Mouse (Mus musculus): ENCODE measurements around the gene Nckipsd. TPM values are rescaled to one million over a fixed set of nuclear protein-coding genes. Genes with fewer than 3 reads are reported as not detected.

The Nckipsd gene
- 20.7 and 23.9 TPM in 2 replicates for polyA plus RNA-seq (2015; fragmentation: Nextera tagmentation; extraction: Ambion mirVana)

- H3K4me3 ChIP-seq = peak within 1 kb of the TSS; percentile 78
- peak within 1 kb of the TSS; percentile 92 for H3K9ac ChIP-seq
- H3K27ac ChIP-seq (replicated peaks) = peak within 1 kb of the TSS; percentile 76
- H3K4me2 ChIP-seq = peak within 1 kb of the TSS; percentile 79
- H3K27me3 ChIP-seq = no peaks in the 10 kb centered on the region
- H3K9me3 ChIP-seq = no peaks in the 10 kb centered on the region
- peak; percentile 84 for ATAC-seq (ENCODE audit: low read depth)
- peaks cover 68% of the 10 kb centered on the region for H3K36me3 ChIP-seq
- WGBS = under 1% methylated on average over 42 of the region's 62 CpGs
- peaks cover 23% of the 10 kb centered on the region for H3K4me1 ChIP-seq (replicated peaks)
Observed at GRCm38 (mm10) chr9:108808163-108808665, at the start of gene Nckipsd. Nckipsd (plus strand) TSS chr9:108808368.

GRCm38 (mm10) chr9:108759121-108759520, 49.0 kb upstream of the Nckipsd start:
- Histone ChIP-seq H3K9ac (no peak overlapping the region), H3K27ac (replicated peaks) (no peak overlapping the region), H3K9me3 (no peaks in the 10 kb centered on the region), H3K4me1 (replicated peaks) (no peaks in the 10 kb centered on the region), H3K4me2 (no peak overlapping the region), H3K36me3 (no peaks in the 10 kb centered on the region), H3K27me3 (no peaks in the 10 kb centered on the region), H3K4me3 (no peak overlapping the region)
- no peak for ATAC-seq (ENCODE audit: low read depth)
- WGBS = 98% methylated on average over 20 of the region's 20 CpGs

- no peaks in the 10 kb centered on the region for H3K4me1 ChIP-seq (replicated peaks)
- H3K27me3 ChIP-seq = no peaks in the 10 kb centered on the region
- H3K9ac ChIP-seq = no peak overlapping the region
- ATAC-seq (ENCODE audit: low read depth) = no peak
- H3K27ac ChIP-seq (replicated peaks) = no peak overlapping the region
- 59% methylated on average over 2 of the region's 2 CpGs for WGBS
- H3K4me2 ChIP-seq = no peak overlapping the region
- H3K36me3 ChIP-seq = no peaks in the 10 kb centered on the region
- H3K4me3 ChIP-seq = no peak overlapping the region
- H3K9me3 ChIP-seq = no peaks in the 10 kb centered on the region
Observed at GRCm38 (mm10) chr9:108759805-108760204, 48.4 kb upstream of the Nckipsd start.

GRCm38 (mm10) chr9:108761561-108761960, 46.6 kb upstream of the Nckipsd start:
- no peaks in the 10 kb centered on the region for H3K27me3 ChIP-seq
- H3K4me2 ChIP-seq = no peak overlapping the region
- H3K9ac ChIP-seq = no peak overlapping the region
- no peak overlapping the region for H3K4me3 ChIP-seq
- no peaks in the 10 kb centered on the region for H3K36me3 ChIP-seq
- ATAC-seq (ENCODE audit: low read depth) = no peak
- no peaks in the 10 kb centered on the region for H3K9me3 ChIP-seq
- no peaks in the 10 kb centered on the region for H3K4me1 ChIP-seq (replicated peaks)
- H3K27ac ChIP-seq (replicated peaks) = no peak overlapping the region

- Histone ChIP-seq H3K4me1 (replicated peaks) (no peaks in the 10 kb centered on the region), H3K4me3 (no peak overlapping the region), H3K9me3 (no peaks in the 10 kb centered on the region), H3K36me3 (no peaks in the 10 kb centered on the region), H3K9ac (no peak overlapping the region), H3K27ac (replicated peaks) (no peak overlapping the region), H3K27me3 (no peaks in the 10 kb centered on the region), H3K4me2 (no peak overlapping the region)
- WGBS = 79% methylated on average over 10 of the region's 10 CpGs
- ATAC-seq (ENCODE audit: low read depth) = no peak
Observed at GRCm38 (mm10) chr9:108764971-108765370, 43.2 kb upstream of the Nckipsd start.

GRCm38 (mm10) chr9:108776614-108777013, 31.6 kb upstream of the Nckipsd start:
- Histone ChIP-seq H3K27me3 (no peaks in the 10 kb centered on the region), H3K4me2 (no peak overlapping the region), H3K36me3 (no peaks in the 10 kb centered on the region), H3K4me1 (replicated peaks) (no peaks in the 10 kb centered on the region), H3K9ac (no peak overlapping the region), H3K9me3 (no peaks in the 10 kb centered on the region), H3K27ac (replicated peaks) (no peak overlapping the region), H3K4me3 (no peak overlapping the region)
- 93% methylated on average over 4 of the region's 4 CpGs for WGBS
- no peak for ATAC-seq (ENCODE audit: low read depth)

- H3K4me3 ChIP-seq = no peak overlapping the region
- no peaks in the 10 kb centered on the region for H3K9me3 ChIP-seq
- no peak overlapping the region for H3K9ac ChIP-seq
- H3K27ac ChIP-seq (replicated peaks) = no peak overlapping the region
- no peaks in the 10 kb centered on the region for H3K36me3 ChIP-seq
- no peaks in the 10 kb centered on the region for H3K27me3 ChIP-seq
- no peak overlapping the region for H3K4me2 ChIP-seq
- peaks cover 6% of the 10 kb centered on the region; the same call in 1 of the 2 replicates for H3K4me1 ChIP-seq (replicated peaks)
- 81% methylated on average over 4 of the region's 4 CpGs for WGBS
- no peak for ATAC-seq (ENCODE audit: low read depth)
Observed at GRCm38 (mm10) chr9:108777276-108777675, 30.9 kb upstream of the Nckipsd start.

- no peaks in the 10 kb centered on the region for H3K9me3 ChIP-seq
- H3K27me3 ChIP-seq = no peaks in the 10 kb centered on the region
- peaks cover 26% of the 10 kb centered on the region for H3K4me1 ChIP-seq (replicated peaks)
- no peak overlapping the region for H3K9ac ChIP-seq
- no peak overlapping the region for H3K4me2 ChIP-seq
- WGBS = 65% methylated on average over 5 of the region's 5 CpGs
- ATAC-seq (ENCODE audit: low read depth) = no peak
- 0 out of 2 replicates have a peak, but pooled peaks cover under 1% of the 10 kb centered on the region for H3K36me3 ChIP-seq
- no peak overlapping the region for H3K4me3 ChIP-seq
- no peak overlapping the region for H3K27ac ChIP-seq (replicated peaks)
Observed at GRCm38 (mm10) chr9:108780959-108781358, 27.2 kb upstream of the Nckipsd start.

GRCm38 (mm10) chr9:108781891-108782290, 26.3 kb upstream of the Nckipsd start:
- no peak overlapping the region for H3K27ac ChIP-seq (replicated peaks)
- 59% methylated on average over 4 of the region's 4 CpGs for whole genome bisulfite sequencing
- H3K27me3 ChIP-seq = no peaks in the 10 kb centered on the region
- H3K9me3 ChIP-seq = no peaks in the 10 kb centered on the region
- no peak for ATAC-seq (ENCODE audit: low read depth)
- H3K4me2 ChIP-seq = no peak overlapping the region
- peaks cover 7% of the 10 kb centered on the region for H3K36me3 ChIP-seq
- no peak overlapping the region for H3K9ac ChIP-seq
- no peak overlapping the region for H3K4me3 ChIP-seq
- H3K4me1 ChIP-seq (replicated peaks) = peaks cover 36% of the 10 kb centered on the region

GRCm38 (mm10) chr9:108782836-108783547, 25.2 kb upstream of the Nckipsd start:
- Histone ChIP-seq H3K27ac (replicated peaks) (peak overlapping the region; percentile 99), H3K9me3 (no peaks in the 10 kb centered on the region), H3K36me3 (peaks cover 9% of the 10 kb centered on the region), H3K4me3 (peak overlapping the region; percentile 86), H3K27me3 (no peaks in the 10 kb centered on the region), H3K4me2 (peak overlapping the region; percentile 80), H3K4me1 (replicated peaks) (peaks cover 47% of the 10 kb centered on the region), H3K9ac (peak overlapping the region; percentile 73)
- 10% methylated on average over 9 of the region's 9 CpGs for WGBS
- peak; percentile 69 for ATAC-seq (ENCODE audit: low read depth)

GRCm38 (mm10) chr9:108783548-108784463, 24.4 kb upstream of the Nckipsd start, which contains the start of gene Ip6k2:
Ip6k2 (plus strand) TSS chr9:108783796.
- peak; percentile 97 for ATAC-seq (ENCODE audit: low read depth)

GRCm38 (mm10) chr9:108785416-108785815, 22.8 kb upstream of the Nckipsd start:
- H3K4me2 ChIP-seq = peak overlapping the region; percentile 80

More at GRCm38 (mm10) chr9:108783548-108784463, 24.4 kb upstream of the Nckipsd start, which contains the start of gene Ip6k2:
- Histone ChIP-seq H3K4me2 (peak within 1 kb of the TSS; percentile 80), H3K9ac (peak within 1 kb of the TSS; percentile 100), H3K27ac (replicated peaks) (peak within 1 kb of the TSS; percentile 99), H3K4me1 (replicated peaks) (peaks cover 55% of the 10 kb centered on the region), H3K4me3 (peak within 1 kb of the TSS; percentile 86), H3K27me3 (no peaks in the 10 kb centered on the region), H3K36me3 (peaks cover 9% of the 10 kb centered on the region), H3K9me3 (no peaks in the 10 kb centered on the region)
- under 1% methylated on average over 55 of the region's 56 CpGs for WGBS

More at GRCm38 (mm10) chr9:108785416-108785815, 22.8 kb upstream of the Nckipsd start:
- H3K36me3 ChIP-seq = peaks cover 9% of the 10 kb centered on the region
- ATAC-seq (ENCODE audit: low read depth) = no peak
- H3K4me3 ChIP-seq = peak overlapping the region; percentile 86
- H3K27ac ChIP-seq (replicated peaks) = peak overlapping the region; percentile 99
- peak overlapping the region; percentile 100 for H3K9ac ChIP-seq
- H3K27me3 ChIP-seq = no peaks in the 10 kb centered on the region
- H3K9me3 ChIP-seq = no peaks in the 10 kb centered on the region
- peaks cover 71% of the 10 kb centered on the region for H3K4me1 ChIP-seq (replicated peaks)
